Mouse (Mus musculus) neural tube, embryonic 14.5 days (tissue): ENCODE data around the gene Tmed10. TPM values are rescaled to one million over a fixed set of nuclear protein-coding genes. Genes with fewer than 3 reads are reported as not detected.

ENCODE experiments used
- ATAC-seq: fragments of 200-750 bp; cut with Nextera tagmentation; 2 replicates; pipeline ENCODE4 v1.8.0; 2017; ENCODE audit warnings: low read depth, mild to moderate bottlenecking, moderate TSS enrichment, moderate library complexity
- H3K27ac ChIP-seq: fragments of 300-500 bp; sonication (generic); 2 replicates; pipeline ENCODE4 v1.5.1; 2014; ENCODE audit warnings: low read depth, mild to moderate bottlenecking, control low read depth, low read length, moderate library complexity, mixed read lengths
- H3K27me3 ChIP-seq: fragments of 300-500 bp; sonication (generic); 2 replicates; pipeline ENCODE4 v1.6.1; 2014; ENCODE audit warnings: low read length; ENCODE audit not compliant: control insufficient read depth, insufficient read depth
- H3K36me3 ChIP-seq: fragments of 300-500 bp; sonication (generic); 2 replicates; pipeline ENCODE4 v1.6.1; 2014; ENCODE audit warnings: low read length, mixed read lengths; ENCODE audit not compliant: control insufficient read depth, insufficient read depth
- H3K4me1 ChIP-seq: fragments of 300-500 bp; sonication (generic); 2 replicates; pipeline ENCODE4 v1.6.1; 2014; ENCODE audit warnings: low read length; ENCODE audit not compliant: control insufficient read depth, insufficient read depth
- H3K4me2 ChIP-seq: fragments of 300-500 bp; sonication (generic); 2 replicates; pipeline ENCODE4 v1.6.1; 2014; ENCODE audit warnings: mild to moderate bottlenecking, low read depth, low read length, control low read depth
- H3K4me3 ChIP-seq: fragments of 300-500 bp; sonication (generic); 2 replicates; pipeline ENCODE4 v1.5.1; 2014; ENCODE audit warnings: low read depth, low read length, control low read depth, mixed read lengths
- H3K9ac ChIP-seq: fragments of 300-500 bp; sonication (generic); replicated peaks from 2 replicates; pipeline ENCODE4 v1.6.1; 2014; ENCODE audit warnings: low read depth, mild to moderate bottlenecking, control low read depth, low read length, mixed read lengths
- H3K9me3 ChIP-seq: fragments of 300-500 bp; sonication (generic); 2 replicates; pipeline ENCODE4 v1.6.1; 2016; ENCODE audit warnings: low read length; ENCODE audit not compliant: control insufficient read depth
- WGBS: fragments of 180-500 bp; shearing (Covaris S2); extraction: QIAGEN DNeasy Blood & Tissue Kit; methylation state at CpG from one replicate; pipeline ENCODE4 v1.1.7; 2014; 5-methylcytosine and 5-hydroxymethylcytosine counted together
- polyA plus RNA-seq: library from polyadenylated mRNA; unstranded; fragments of >200 nt; fragmentation: Nextera tagmentation; extraction: Ambion mirVana; gene quantifications from 2 replicates; pipeline ENCODE4 v1.2.1, GENCODE M21; 2014

Gene Tmed10
- polyA plus RNA-seq, 1 experiment from 2014 or later = 209 TPM

- Histone ChIP-seq H3K27me3 (no peaks in the 10 kb centered on the region), H3K27ac (no peak overlapping the region), H3K4me3 (no peak overlapping the region), H3K9me3 (no peaks in the 10 kb centered on the region), H3K9ac (no peak overlapping the region), H3K4me1 (no peaks in the 10 kb centered on the region), H3K4me2 (no peak overlapping the region), H3K36me3 (no peaks in the 10 kb centered on the region)
- 85% methylated on average over 18 of the region's 18 CpGs for WGBS
- ATAC-seq = no peak
Observed at GRCm38 (mm10) chr12:85397063-85397959, 22.7 kb upstream of the Tmed10 start.

DNA sequence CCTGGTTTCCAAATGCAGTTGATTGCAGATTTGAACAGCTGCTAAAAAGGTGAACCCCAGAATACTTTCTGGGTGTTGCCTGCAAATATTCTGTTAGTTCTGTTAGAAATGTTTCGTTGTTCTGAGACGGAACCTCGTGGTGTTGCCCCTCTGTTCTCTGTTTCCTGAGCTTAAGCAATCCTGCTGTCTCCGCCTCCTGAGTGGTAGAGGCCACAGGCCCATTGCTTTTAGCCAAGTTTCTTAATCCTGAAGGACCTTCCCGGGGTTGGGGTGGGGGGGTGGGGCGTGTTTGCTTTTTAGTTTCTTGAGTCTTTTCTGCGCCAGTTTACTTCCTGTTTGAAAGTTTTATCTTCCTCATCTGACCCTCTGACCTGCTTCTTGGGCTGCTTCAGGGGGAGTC, 19.3 kb upstream of the Tmed10 start:
- Histone ChIP-seq H3K36me3 (no peaks in the 10 kb centered on the region), H3K27me3 (no peaks in the 10 kb centered on the region), H3K9ac (no peak overlapping the region), H3K27ac (no peak overlapping the region), H3K4me2 (no peak overlapping the region), H3K4me3 (no peak overlapping the region), H3K4me1 (no peaks in the 10 kb centered on the region), H3K9me3 (no peaks in the 10 kb centered on the region)
- 85% methylated on average over 7 of the region's 7 CpGs for WGBS
- no peak for ATAC-seq

DNA sequence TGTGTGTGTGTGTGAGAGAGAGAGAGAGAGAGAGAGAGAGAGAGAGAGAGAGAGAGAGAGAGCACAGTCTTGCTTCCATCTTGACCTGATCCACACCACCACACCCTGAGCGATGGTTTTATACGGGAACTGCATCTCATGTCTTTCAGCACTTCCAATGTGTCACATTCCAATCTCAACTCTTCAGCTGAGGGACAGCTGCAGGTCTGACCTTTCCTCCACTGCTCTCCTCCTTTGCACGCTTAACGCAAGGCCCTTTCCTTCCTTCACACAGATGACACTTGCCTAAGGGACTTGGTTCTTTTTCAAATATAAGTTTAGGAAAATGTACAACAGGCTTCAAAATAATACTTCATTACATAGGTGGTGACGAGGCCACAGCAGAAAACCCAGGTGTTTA, 18.9 kb upstream of the Tmed10 start:
- Histone ChIP-seq H3K4me3 (no peak overlapping the region), H3K27ac (no peak overlapping the region), H3K9me3 (no peaks in the 10 kb centered on the region), H3K4me1 (no peaks in the 10 kb centered on the region), H3K9ac (no peak overlapping the region), H3K27me3 (no peaks in the 10 kb centered on the region), H3K4me2 (no peak overlapping the region), H3K36me3 (no peaks in the 10 kb centered on the region)
- 84% methylated on average over 5 of the region's 5 CpGs for WGBS
- no peak for ATAC-seq

- Histone ChIP-seq H3K4me1 (no peaks in the 10 kb centered on the region), H3K27ac (no peak overlapping the region), H3K9ac (no peak overlapping the region), H3K4me3 (no peak overlapping the region), H3K27me3 (no peaks in the 10 kb centered on the region), H3K9me3 (no peaks in the 10 kb centered on the region), H3K36me3 (no peaks in the 10 kb centered on the region), H3K4me2 (no peak overlapping the region)
- ATAC-seq = no peak
- 91% methylated on average over 7 of the region's 7 CpGs for WGBS
Observed at GRCm38 (mm10) chr12:85391148-85391547, 16.5 kb upstream of the Tmed10 start.

DNA sequence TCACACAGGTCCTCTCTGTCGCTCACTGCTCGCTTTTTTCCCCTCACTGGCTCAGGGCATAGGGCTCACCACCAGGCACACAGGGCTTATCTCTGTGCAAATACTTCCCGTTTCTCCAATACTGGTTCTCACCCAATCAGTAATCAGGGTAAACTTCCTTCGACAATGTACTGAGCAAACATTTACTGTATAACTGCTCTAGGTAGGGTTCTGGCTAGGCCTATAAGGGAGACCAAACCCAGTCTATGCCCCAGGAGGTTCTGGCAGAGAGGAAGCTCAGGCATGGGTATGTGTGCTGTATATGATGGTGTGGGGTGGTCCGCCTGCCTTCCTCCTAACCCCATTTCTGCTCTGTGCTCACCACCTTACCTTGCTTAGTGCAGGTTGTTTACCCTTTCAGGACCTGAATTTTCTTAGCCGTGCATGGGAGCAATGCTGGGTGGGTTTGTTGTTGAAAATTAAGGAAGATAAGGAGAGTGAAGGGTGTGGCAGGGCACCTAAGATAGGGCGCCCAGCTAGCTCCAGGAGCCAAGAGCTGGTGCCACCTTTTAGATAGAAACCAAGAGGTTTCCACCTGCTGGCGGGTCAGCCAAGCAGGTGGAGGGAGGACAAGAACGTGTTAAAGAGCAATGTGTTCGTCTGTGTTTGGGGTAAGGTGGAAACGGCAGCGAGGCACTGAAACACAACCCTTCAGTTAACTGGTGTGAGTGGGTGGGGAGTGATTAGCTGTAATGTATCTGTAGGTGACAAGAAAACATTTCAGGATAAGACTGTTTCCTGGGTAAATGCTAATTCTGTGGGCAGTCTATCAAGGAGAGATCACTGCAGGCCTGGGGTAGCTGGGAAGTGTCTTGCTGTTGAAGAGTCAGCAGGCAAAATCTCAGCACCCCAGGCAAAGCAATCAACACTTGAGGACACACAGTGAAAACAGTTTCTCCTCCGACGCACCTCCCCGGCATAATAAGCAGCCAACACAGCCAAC, 14.8 kb upstream of the Tmed10 start:
- Histone ChIP-seq H3K4me1 (no peaks in the 10 kb centered on the region), H3K9ac (no peak overlapping the region), H3K27ac (no peak overlapping the region), H3K4me2 (no peak overlapping the region), H3K9me3 (no peaks in the 10 kb centered on the region), H3K27me3 (no peaks in the 10 kb centered on the region), H3K36me3 (no peaks in the 10 kb centered on the region), H3K4me3 (no peak overlapping the region)
- WGBS = 80% methylated on average over 15 of the region's 15 CpGs
- no peak for ATAC-seq

- Histone ChIP-seq H3K4me1 (no peaks in the 10 kb centered on the region), H3K36me3 (no peaks in the 10 kb centered on the region), H3K4me3 (no peak overlapping the region), H3K9me3 (no peaks in the 10 kb centered on the region), H3K27me3 (no peaks in the 10 kb centered on the region), H3K27ac (no peak overlapping the region), H3K9ac (no peak overlapping the region), H3K4me2 (no peak overlapping the region)
- 59% methylated on average over 5 of the region's 5 CpGs for WGBS
- no peak for ATAC-seq
Observed at GRCm38 (mm10) chr12:85385995-85386375, 11.3 kb upstream of the Tmed10 start.

- no peak for ATAC-seq
Observed at GRCm38 (mm10) chr12:85385329-85385994, 10.8 kb upstream of the Tmed10 start.

DNA sequence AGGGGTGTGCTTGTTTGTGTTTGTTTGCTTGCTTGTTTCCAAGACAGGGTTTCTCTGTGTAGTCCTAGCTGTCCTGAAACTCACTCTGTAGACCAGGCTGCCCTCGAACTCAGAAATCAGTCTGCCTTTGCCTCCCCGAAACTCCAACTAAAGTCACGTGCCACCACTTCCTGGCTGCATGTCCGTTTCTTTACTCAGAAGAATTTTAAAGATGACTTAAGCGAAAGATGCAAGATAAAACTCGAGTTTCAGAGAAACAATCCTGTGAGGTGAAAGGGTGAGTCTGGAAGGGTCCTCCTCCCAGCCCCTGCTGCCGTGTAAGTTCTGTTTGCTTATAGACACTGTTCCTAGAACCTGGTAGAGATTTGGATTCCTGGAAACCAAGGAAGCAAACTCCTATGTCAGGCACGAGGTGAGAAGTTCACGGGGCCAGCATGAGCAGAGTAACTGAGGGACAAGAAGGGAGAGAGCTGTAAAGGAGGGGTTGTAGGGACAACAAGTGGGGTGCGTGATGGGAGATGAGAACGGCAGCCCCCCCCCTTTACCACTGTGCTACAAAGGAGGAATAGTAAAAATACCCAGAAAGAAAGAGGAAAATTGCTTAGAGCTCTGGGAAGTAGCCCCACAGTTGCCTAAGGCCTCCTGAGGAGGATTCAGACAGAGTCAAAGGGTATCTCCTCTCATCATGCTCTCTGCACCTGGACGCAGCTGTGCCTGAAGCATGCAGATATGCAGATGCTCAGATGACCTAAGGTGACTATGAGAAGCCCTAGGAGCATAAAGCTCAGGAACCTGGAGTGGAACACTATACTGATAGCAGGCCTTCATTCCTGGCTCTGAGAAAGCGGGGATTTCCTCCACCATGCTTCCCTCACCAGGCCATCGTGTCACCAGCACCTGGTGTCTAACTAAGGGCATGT, 8.4 kb upstream of the Tmed10 start:
- Histone ChIP-seq H3K27ac (no peak overlapping the region), H3K36me3 (no peaks in the 10 kb centered on the region), H3K4me2 (no peak overlapping the region), H3K4me1 (no peaks in the 10 kb centered on the region), H3K27me3 (no peaks in the 10 kb centered on the region), H3K9ac (no peak overlapping the region), H3K9me3 (no peaks in the 10 kb centered on the region), H3K4me3 (no peak overlapping the region)
- no peak for ATAC-seq
- 79% methylated on average over 14 of the region's 14 CpGs for WGBS

More at GRCm38 (mm10) chr12:85385329-85385994, 10.8 kb upstream of the Tmed10 start:
- Histone ChIP-seq H3K4me1 (no peaks in the 10 kb centered on the region), H3K36me3 (no peaks in the 10 kb centered on the region), H3K4me2 (no peak overlapping the region), H3K9me3 (no peaks in the 10 kb centered on the region), H3K27me3 (no peaks in the 10 kb centered on the region), H3K9ac (no peak overlapping the region), H3K4me3 (no peak overlapping the region), H3K27ac (no peak overlapping the region)
- WGBS = 88% methylated on average over 10 of the region's 10 CpGs
